Mouse (Mus musculus): ENCODE measurements at regions not wholly inside any gene's neighbourhood (a gene's known extent, or its start where the extent isn't known, plus 50 kb on each side); places are given as distances from the start of the nearest gene placed in this dataset.
"Not testable (repeated sequence)": the region's sequence is repeated elsewhere in the genome, so short reads cannot be mapped to it uniquely, and the experiment has no call there.

- no peak for DNase-seq (ENCODE audit: low spot score in 2 of 2)
These were observed 157.9 kb upstream of the Fer start for GRCm38 (mm10) chr17:63704991-63705390.

- no peak for DNase-seq (ENCODE audit: low spot score in 2 of 2)
These were observed 149.9 kb upstream of the Fer start for GRCm38 (mm10) chr17:63712937-63713336.

- no peak for DNase-seq (ENCODE audit: low spot score in 2 of 2)
These were observed 147.2 kb upstream of the Fer start for GRCm38 (mm10) chr17:63715687-63716086.

- DNase-seq (ENCODE audit: low spot score in 2 of 2), result peak in 1 of 2 experiments; percentile 33
These were observed 146.7 kb upstream of the Fer start for GRCm38 (mm10) chr17:63716161-63716560.

- DNase-seq (ENCODE audit: low spot score in 2 of 2), result no peak
These were observed 145.7 kb upstream of the Fer start for GRCm38 (mm10) chr17:63717051-63717578.

- no peak for DNase-seq (ENCODE audit: low spot score in 2 of 2)
These were observed 143.7 kb upstream of the Fer start for GRCm38 (mm10) chr17:63718972-63719715.

GRCm38 (mm10) chr17:63719771-63720170, 143.1 kb upstream of the Fer start:
- DNase-seq (ENCODE audit: low spot score in 2 of 2), result no peak

- no peak for DNase-seq (ENCODE audit: low spot score in 2 of 2)
These were observed 142.0 kb upstream of the Fer start for GRCm38 (mm10) chr17:63720883-63721282.

GRCm38 (mm10) chr17:63722434-63723004, 140.3 kb upstream of the Fer start:
- no peak for DNase-seq (ENCODE audit: low spot score in 2 of 2)

GRCm38 (mm10) chr17:63738206-63738605, 124.7 kb upstream of the Fer start:
- DNase-seq (ENCODE audit: low spot score in 2 of 2), result no peak

- no peak for DNase-seq (ENCODE audit: low spot score in 2 of 2)
These were observed 123.2 kb upstream of the Fer start for GRCm38 (mm10) chr17:63739710-63740109.

- DNase-seq (ENCODE audit: low spot score in 2 of 2), result not testable (repeated sequence)
These were observed 113.6 kb upstream of the Fer start for GRCm38 (mm10) chr17:63749257-63749656.

GRCm38 (mm10) chr17:63754399-63754798, 108.5 kb upstream of the Fer start:
- no peak for DNase-seq (ENCODE audit: low spot score in 2 of 2)

GRCm38 (mm10) chr17:63757896-63758695, 104.8 kb upstream of the Fer start:
- DNase-seq (ENCODE audit: low spot score in 2 of 2), result peak in 1 of 2 experiments; percentile 6

GRCm38 (mm10) chr17:63758817-63759404, 104.0 kb upstream of the Fer start:
- peak in 1 of 2 experiments; percentile 4 for DNase-seq (ENCODE audit: low spot score in 2 of 2)

- no peak for DNase-seq (ENCODE audit: low spot score in 2 of 2)
These were observed 101.8 kb upstream of the Fer start for GRCm38 (mm10) chr17:63761058-63761457.

- DNase-seq (ENCODE audit: low spot score in 2 of 2), result no peak
These were observed 91.8 kb upstream of the Fer start for GRCm38 (mm10) chr17:63771111-63771510.

- no peak for DNase-seq (ENCODE audit: low spot score in 2 of 2)
These were observed 78.3 kb upstream of the Fer start for GRCm38 (mm10) chr17:63784381-63785116.

GRCm38 (mm10) chr17:63786444-63786843, 76.4 kb upstream of the Fer start:
- DNase-seq (ENCODE audit: low spot score in 2 of 2), result no peak

- no peak for DNase-seq (ENCODE audit: low spot score in 2 of 2)
These were observed 68.5 kb upstream of the Fer start for GRCm38 (mm10) chr17:63794352-63794751.

GRCm38 (mm10) chr17:63798381-63798780, 64.5 kb upstream of the Fer start:
- no peak for DNase-seq (ENCODE audit: low spot score in 2 of 2)
